In the genomic region with DNA sequence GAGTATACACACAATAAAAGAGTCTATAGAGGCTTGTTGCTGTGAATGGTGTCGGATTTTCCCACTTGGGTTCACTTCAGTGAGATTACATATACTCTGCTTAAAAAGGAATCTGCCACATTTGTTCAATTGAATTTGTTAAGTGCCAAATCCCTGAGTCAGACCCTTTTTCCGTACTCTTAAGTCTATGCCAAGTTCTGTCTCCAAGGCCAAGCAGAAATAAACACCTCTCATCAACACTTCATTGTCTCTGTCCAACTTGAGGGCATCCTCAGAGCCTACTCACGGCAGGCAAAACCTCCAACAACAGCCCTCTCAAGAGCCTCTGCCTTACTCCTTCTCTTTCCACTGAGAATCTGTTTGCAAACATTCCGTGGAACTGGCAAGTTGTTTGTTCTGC, we compare ENCODE assay signal across 11 mouse cellular contexts.
"Had no signal": no experiment of that assay in that cellular context is flagged by ENCODE, and none has a peak within 500 bp of the region (broad histone marks: within the 10 kb centered on the region; RNA-seq: fewer than 3 reads in every experiment).

No protein-coding gene starts in this region.

- H3K4me1 ChIP-seq: limb, embryonic 15.5 days; liver, embryonic 12.5 days; midbrain, embryonic 12.5 days; neural tube, embryonic 13.5 days had no signal

- H3K36me3 ChIP-seq: limb, embryonic 15.5 days; liver, embryonic 12.5 days; midbrain, embryonic 12.5 days; neural tube, embryonic 13.5 days had no signal

- H3K27me3 ChIP-seq: limb, embryonic 15.5 days; liver, embryonic 12.5 days; midbrain, embryonic 12.5 days; neural tube, embryonic 13.5 days had no signal

- DNase-seq: kidney, adult 11 months; kidney, postnatal 10 days; kidney, postnatal 4 days; right cerebral cortex, postnatal 14 days; thymus, postnatal 36 days had no signal

- H3K9me3 ChIP-seq: limb, embryonic 15.5 days; liver, embryonic 12.5 days; midbrain, embryonic 12.5 days; neural tube, embryonic 13.5 days had no signal

- ATAC-seq: liver, embryonic 12.5 days; midbrain, embryonic 16.5 days had no signal

- H3K4me2 ChIP-seq: limb, embryonic 15.5 days; liver, embryonic 12.5 days; midbrain, embryonic 12.5 days; neural tube, embryonic 13.5 days had no signal

- H3K4me3 ChIP-seq: left cerebral cortex, adult 2 months; limb, embryonic 15.5 days; liver, embryonic 12.5 days; midbrain, embryonic 12.5 days; neural tube, embryonic 13.5 days had no signal

- H3K9ac ChIP-seq: limb, embryonic 15.5 days; liver, embryonic 12.5 days; midbrain, embryonic 12.5 days; neural tube, embryonic 13.5 days had no signal

- H3K27ac ChIP-seq: left cerebral cortex, adult 2 months; limb, embryonic 15.5 days; liver, embryonic 12.5 days; midbrain, embryonic 12.5 days; neural tube, embryonic 13.5 days had no signal
